Mouse (Mus musculus): ENCODE measurements around the gene Phb2.

DNA sequence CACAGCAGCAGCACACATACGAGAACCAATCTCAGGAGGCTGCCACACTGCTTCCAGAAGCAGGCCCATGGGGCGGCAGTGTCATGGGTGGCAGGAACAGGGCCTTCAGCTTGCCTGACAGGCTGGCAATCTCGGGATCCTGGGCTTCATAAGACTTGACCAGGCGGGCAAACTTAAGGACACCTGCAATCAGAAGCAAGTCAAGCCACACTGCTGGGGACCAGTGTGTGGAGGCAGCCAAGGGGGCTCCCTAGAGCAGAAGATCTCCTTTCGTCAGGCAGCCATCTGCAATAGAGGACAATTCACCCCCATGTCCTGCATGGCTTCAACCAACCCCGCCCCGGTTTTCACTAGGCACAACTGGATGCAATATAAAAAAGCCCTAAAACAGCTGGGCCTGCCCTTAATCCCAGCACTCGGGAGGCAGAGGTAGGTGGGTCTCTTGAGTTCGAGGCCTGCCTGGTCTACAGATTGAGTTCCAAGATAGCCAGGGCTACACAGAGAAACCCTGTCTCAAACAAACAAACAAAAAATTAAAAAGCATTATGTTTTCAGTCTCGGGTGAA lies 27.2 kb downstream of the Phb2 start:
- TF ChIP-seq POLR2A (IDR thresholded peaks at IDR 0.05; ENCODE audit: control insufficient read depth in 1 of 2, insufficient read depth in 1 of 2, low read depth in 1 of 2, low read length in 2 of 2, poor library complexity in 1 of 2) (no peak), TCF12 (IDR thresholded peaks at IDR 0.05; ENCODE audit: low read depth, low read length) (no peak), EP300 (IDR thresholded peaks at IDR 0.05; ENCODE audit: low read depth in 1 of 2, low read length in 2 of 2) (no peak), ZMIZ1 (IDR thresholded peaks at IDR 0.05; ENCODE audit: low read depth, low read length) (no peak), CTCF (IDR thresholded peaks at IDR 0.05 in 2 of 3, conservative IDR thresholded peaks at IDR 0.05 in 1 of 3; ENCODE audit: control insufficient read depth in 1 of 3, insufficient read depth in 1 of 3, low read depth in 2 of 3, low read length in 3 of 3, poor library complexity in 1 of 3, severe bottlenecking in 1 of 3) (no peak), CHD1 (IDR thresholded peaks at IDR 0.05; ENCODE audit: low read depth, low read length) (no peak), HCFC1 (IDR thresholded peaks at IDR 0.05; ENCODE audit: low read depth, low read length) (no peak), ELF1 (IDR thresholded peaks at IDR 0.05; ENCODE audit: low read depth, low read length) (no peak)
